Mouse (Mus musculus) C2C12 (cell line): ENCODE data around the gene Zbtb8b. TPM values are rescaled to one million over a fixed set of nuclear protein-coding genes. Genes with fewer than 3 reads are reported as not detected.

Experiments used
- H3K27me3 ChIP-seq: one replicate; pipeline ENCODE4 v1.6.1; 2011; ENCODE audit not compliant: control insufficient read depth, insufficient read depth, insufficient read length
- H3K36me3 ChIP-seq: one replicate; pipeline ENCODE4 v1.6.1; 2011; ENCODE audit not compliant: control insufficient read depth, insufficient read depth
- H3K4me3 ChIP-seq: one replicate; pipeline ENCODE4 v1.5.1; 2011; ENCODE audit warnings: mild to moderate bottlenecking, control low read depth; ENCODE audit not compliant: poor library complexity, insufficient read depth, severe bottlenecking
- H3K79me2 ChIP-seq: one replicate; pipeline ENCODE4 v1.6.1; 2011; ENCODE audit not compliant: control insufficient read depth, insufficient read depth
- H3K79me3 ChIP-seq: one replicate; pipeline ENCODE4 v1.6.1; 2011; ENCODE audit warnings: low read depth, control low read depth
- H3ac ChIP-seq: one replicate; pipeline ENCODE3; 2011; ENCODE audit warnings: low read depth; ENCODE audit not compliant: control insufficient read depth, insufficient read length
- CEBPB ChIP-seq: IDR thresholded peaks from one replicate; pipeline ENCODE4 v1.6.1; 2011; ENCODE audit warnings: low read depth, mild to moderate bottlenecking, control low read depth, moderate library complexity
- CTCF ChIP-seq: IDR thresholded peaks from one replicate; pipeline ENCODE4 v1.5.1; 2011; ENCODE audit not compliant: control insufficient read depth, insufficient read depth, insufficient read length
- FOSL1 ChIP-seq: IDR thresholded peaks from one replicate; pipeline ENCODE4 v1.8.0; 2011; ENCODE audit warnings: mild to moderate bottlenecking, low read length; ENCODE audit not compliant: poor library complexity, insufficient read depth, severe bottlenecking
- MAX ChIP-seq: IDR thresholded peaks from one replicate; pipeline ENCODE4 v1.6.1; 2011; ENCODE audit warnings: mild to moderate bottlenecking, control low read depth
- MYOD1 ChIP-seq: IDR thresholded peaks from one replicate; pipeline ENCODE4 v1.6.1; 2011; ENCODE audit warnings: low read depth; ENCODE audit not compliant: control insufficient read depth, insufficient read length
- MYOG ChIP-seq: IDR thresholded peaks from one replicate; pipeline ENCODE4 v1.6.1; 2011; ENCODE audit not compliant: control insufficient read depth, insufficient read length; ENCODE audit errors: extremely low read depth
- USF1 ChIP-seq: IDR thresholded peaks from one replicate; pipeline ENCODE4 v1.6.1; 2011; ENCODE audit warnings: low read depth, mild to moderate bottlenecking, control low read depth, moderate library complexity
- polyA plus RNA-seq: library from polyadenylated mRNA; unstranded; fragments of >200 nt; fragmentation: generic; extraction: Trizol; gene quantifications from one replicate; pipeline ENCODE4 v1.2.1, GENCODE M21; 2012; ENCODE audit warnings: missing spikeins

Zbtb8b gene
- polyA plus RNA-seq, 1 experiment: not detected

DNA sequence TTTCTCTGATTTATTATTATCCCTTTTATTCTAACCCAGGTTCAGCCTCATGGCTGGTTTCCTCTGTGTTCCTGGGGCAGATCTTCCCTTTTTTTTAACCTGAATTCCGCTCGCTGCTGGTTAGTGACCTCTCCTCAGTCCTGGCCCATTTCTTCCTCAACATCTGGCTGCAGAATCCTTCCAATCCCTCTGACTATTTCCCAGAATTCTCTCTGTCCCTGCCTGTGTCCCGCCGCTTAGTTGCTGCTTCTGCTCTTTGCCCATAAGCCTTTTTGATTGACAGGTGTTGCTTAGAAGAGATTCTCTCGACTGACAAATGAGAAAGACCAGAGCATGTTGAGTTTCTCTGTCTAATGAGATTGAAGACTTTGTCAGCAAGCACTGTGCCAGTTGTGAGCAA lies 15.5 kb upstream of the Zbtb8b start:
- no peak for TF ChIP-seq MYOD1
- no peak for TF ChIP-seq CTCF
- TF ChIP-seq FOSL1: no peak
- TF ChIP-seq MYOG: no peak
- TF ChIP-seq CEBPB: no peak
- no peak for TF ChIP-seq USF1
- TF ChIP-seq MAX: no peak
- no peaks in the 10 kb centered on the region for H3K36me3 ChIP-seq

DNA sequence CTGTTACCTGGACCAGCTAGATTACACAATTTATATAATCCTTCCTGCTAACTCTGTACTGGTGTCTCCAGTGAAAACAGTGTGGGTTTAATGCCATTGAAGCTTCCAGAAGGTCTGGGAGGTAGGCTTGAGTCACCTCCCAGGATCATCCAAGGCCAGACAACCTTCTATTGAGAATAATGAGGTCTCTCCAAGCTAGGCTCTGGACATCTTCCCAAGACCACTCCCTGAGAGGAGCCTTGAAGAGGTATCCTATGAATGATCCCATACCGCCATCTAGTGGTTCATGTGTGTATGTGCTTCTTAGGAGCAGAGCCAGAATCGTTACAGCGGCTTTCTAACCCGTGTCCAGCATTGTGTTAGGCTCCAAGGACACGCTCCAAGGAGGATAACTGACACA lies 14.6 kb upstream of the Zbtb8b start:
- TF ChIP-seq CTCF (peak; percentile 77), MYOG (no peak), CEBPB (no peak), USF1 (no peak)
- Histone ChIP-seq H3K36me3 (no peaks in the 10 kb centered on the region), H3K4me3 (no peak overlapping the region), H3K79me3 (no peaks in the 10 kb centered on the region), H3K79me2 (no peaks in the 10 kb centered on the region), H3ac (no peak overlapping the region), H3K27me3 (no peaks in the 10 kb centered on the region)

More for the DNA sequence above, 15.5 kb upstream of the Zbtb8b start:
- Histone ChIP-seq H3K4me3 (no peak overlapping the region), H3ac (no peak overlapping the region), H3K79me2 (no peaks in the 10 kb centered on the region), H3K27me3 (no peaks in the 10 kb centered on the region), H3K79me3 (no peaks in the 10 kb centered on the region)

DNA sequence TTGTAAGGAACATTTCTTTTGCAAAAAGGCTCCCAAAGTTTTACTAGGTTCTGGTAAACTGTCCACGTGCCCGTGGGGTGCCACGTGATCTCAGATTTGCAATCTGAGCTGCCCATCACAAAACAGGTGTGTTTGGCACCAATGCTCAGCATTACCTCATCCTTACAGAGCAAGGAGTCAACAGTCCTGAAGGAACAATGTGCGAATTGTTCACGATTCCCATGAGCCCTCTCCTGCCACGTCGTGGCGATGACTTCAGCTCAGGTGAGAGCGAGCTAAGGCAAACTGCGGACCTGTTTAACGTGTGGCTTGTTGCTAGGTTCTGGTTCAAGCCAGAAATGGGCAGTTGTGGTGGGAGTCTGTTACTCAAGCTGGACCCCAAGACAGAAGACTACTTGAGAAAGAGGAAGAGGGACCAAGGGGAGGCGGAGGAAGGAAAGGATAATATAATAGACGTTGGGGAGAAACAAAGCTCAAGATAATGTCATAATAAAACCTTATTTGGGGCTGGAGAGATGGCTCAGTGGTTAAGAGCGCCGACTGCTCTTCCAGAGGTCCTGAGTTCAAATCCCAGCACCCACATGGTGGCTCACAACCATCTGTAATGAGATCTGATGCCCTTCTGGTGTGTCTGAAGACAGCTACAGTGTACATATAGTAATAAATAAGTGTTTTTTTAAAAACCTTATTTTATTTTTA lies 11.0 kb upstream of the Zbtb8b start:
- no peaks in the 10 kb centered on the region for H3K27me3 ChIP-seq
- no peak overlapping the region for H3K4me3 ChIP-seq
- H3K79me2 ChIP-seq: no peaks in the 10 kb centered on the region
- H3K36me3 ChIP-seq: no peaks in the 10 kb centered on the region
- no peak for TF ChIP-seq FOSL1
- no peak for TF ChIP-seq MYOD1
- TF ChIP-seq MAX: no peak
- TF ChIP-seq CTCF: no peak
- TF ChIP-seq CEBPB: no peak
- no peak overlapping the region for H3ac ChIP-seq
- H3K79me3 ChIP-seq: no peaks in the 10 kb centered on the region

DNA sequence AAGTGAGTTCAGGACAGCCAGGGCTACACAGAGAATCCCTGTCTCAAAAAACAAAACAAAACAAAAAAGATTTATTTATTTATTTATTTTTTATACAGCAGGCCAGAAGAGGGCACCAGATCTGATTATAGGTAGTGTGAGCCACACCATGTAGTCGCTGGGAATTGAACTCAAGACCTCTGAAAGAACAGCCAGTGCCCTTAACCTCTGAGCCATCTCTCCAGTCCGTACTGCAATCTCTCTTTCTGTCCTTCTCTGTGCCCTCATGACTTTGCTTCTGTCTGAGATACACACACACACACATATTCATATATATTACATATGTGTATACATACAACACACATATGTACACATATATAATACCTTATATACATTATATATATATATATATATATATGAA lies 10.2 kb upstream of the Zbtb8b start:
- Histone ChIP-seq H3K36me3 (no peaks in the 10 kb centered on the region), H3K79me3 (no peaks in the 10 kb centered on the region), H3K79me2 (no peaks in the 10 kb centered on the region), H3K4me3 (no peak overlapping the region), H3K27me3 (no peaks in the 10 kb centered on the region), H3ac (no peak overlapping the region)
- TF ChIP-seq USF1 (no peak), CEBPB (no peak), MYOG (no peak)

DNA sequence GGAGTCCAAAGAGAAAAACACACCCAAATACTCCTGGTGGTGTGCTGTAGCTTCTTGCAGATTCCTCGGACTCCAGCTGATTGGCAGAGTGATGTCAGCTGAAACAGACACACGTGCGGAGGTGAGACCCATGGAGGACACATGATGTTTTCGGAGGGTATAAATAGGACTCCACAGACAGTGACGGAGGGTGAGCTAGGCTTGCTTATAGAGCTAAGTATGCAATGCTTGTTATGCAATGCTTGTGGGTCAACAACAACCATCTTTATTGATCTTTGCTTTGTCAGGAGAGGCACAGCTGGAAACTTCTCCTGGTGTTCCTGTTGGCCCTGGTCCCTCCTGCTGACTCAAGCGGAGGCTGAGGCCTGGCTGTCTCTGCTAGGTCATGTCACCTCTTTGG lies 8.1 kb upstream of the Zbtb8b start:
- Histone ChIP-seq H3K79me2 (no peaks in the 10 kb centered on the region), H3K4me3 (no peak overlapping the region), H3K79me3 (no peaks in the 10 kb centered on the region), H3ac (no peak overlapping the region), H3K36me3 (no peaks in the 10 kb centered on the region), H3K27me3 (no peaks in the 10 kb centered on the region)
- TF ChIP-seq MAX (no peak), CTCF (no peak), CEBPB (no peak), USF1 (no peak), MYOG (no peak), MYOD1 (no peak), FOSL1 (no peak)

DNA sequence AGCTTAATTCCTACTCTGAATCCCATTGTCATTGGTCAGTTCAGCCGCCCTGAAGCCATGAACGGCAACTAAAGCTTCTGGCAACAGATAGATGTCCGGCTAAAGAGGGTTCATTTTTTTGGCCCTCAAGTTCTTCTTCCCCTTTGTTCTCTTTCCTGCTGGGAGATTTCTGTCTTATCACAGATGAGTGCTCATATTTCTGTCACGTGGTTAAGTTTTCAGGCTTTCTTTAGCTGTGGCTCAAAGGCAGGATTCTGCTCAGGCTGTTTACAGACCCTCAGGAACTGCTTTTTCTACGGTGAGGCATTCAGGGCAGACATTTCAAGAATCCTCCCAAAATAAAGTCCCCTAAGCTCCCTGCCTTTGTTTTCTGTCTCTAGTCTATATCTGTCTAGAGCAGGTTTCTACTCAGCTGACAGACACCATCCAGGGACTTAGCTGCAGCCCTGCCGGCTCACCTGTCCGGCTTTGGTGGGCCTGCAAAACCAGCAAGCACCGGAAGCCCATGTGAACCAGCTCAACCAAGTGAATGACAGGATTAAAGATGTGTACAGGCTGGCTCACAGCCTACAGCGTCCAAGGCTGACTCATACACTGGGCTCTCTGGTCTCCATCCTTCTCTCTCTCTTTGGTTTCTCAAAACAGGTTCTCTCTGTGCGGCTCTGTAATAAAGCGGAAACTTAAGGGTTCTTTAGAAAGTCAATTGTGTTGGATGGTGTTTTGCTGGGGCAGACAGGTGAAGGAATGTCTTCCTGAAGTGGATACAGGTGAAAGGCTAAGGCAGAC lies 7.3 kb upstream of the Zbtb8b start:
- H3K27me3 ChIP-seq: peaks cover 5% of the 10 kb centered on the region
- H3K4me3 ChIP-seq: no peak overlapping the region
- no peaks in the 10 kb centered on the region for H3K36me3 ChIP-seq
- TF ChIP-seq CTCF (no peak), CEBPB (no peak), MYOD1 (no peak), USF1 (peak; percentile 66)
- H3K79me3 ChIP-seq: no peaks in the 10 kb centered on the region
- H3K79me2 ChIP-seq: no peaks in the 10 kb centered on the region
- H3ac ChIP-seq: no peak overlapping the region
